Mouse (Mus musculus): Measurements from ENCODE around the gene Mpl. TPM values are rescaled to one million over a fixed set of nuclear protein-coding genes. Genes with fewer than 3 reads are reported as not detected.

Gene Mpl
- polyA plus RNA-seq, 1 experiment from 2014 or later = 0.19 TPM

DNA sequence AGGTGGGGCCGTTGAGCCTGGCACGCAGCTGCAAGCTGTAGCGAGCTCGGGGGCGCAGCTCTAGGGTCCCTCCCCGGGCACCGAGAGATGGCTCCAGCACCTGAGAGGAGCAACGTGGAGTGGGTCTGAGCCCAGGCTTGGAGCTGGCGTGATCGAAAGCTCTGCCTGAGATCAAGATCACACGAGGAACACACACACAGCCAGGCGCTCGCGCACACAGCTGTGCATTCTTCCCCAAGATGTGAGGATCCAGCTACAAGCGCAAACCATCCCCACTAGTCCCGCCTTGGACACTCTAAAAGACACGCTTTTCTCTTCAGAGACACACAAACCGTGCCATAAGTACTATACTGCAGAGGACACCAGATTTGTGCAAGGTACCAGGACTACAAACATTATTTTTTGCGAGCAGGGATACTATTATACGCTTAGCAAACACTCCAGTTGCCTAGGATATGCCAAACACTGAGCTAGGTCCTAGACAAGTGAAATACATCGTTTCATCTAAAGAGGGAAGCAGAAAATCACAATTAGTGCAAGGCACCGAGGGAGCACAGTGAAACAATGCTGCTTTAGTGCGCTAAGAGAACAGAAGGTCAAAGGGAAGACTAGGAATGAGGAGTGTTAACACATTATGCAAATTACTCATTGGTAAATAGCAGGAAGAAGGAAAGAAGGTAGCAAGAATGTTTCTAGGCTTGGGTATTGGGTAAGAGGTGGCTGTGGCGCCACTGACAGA, 10.7 kb downstream of the Mpl start:
- WGBS = 18% methylated on average over 24 of the region's 24 CpGs
- no peaks in the 10 kb centered on the region for H3K36me3 ChIP-seq
- H3K27me3 ChIP-seq = peaks cover 9% of the 10 kb centered on the region
- peak overlapping the region; percentile 72 for H3K4me2 ChIP-seq (replicated peaks)
- peak overlapping the region; percentile 42 for H3K4me3 ChIP-seq (replicated peaks)
- peak overlapping the region; percentile 63 for H3K9ac ChIP-seq (replicated peaks)
- peaks cover 17% of the 10 kb centered on the region for H3K4me1 ChIP-seq (replicated peaks)
- ATAC-seq = peak; percentile 62; the same call in 1 of the 2 replicates
- H3K27ac ChIP-seq = no peak overlapping the region
- no peaks in the 10 kb centered on the region for H3K9me3 ChIP-seq

- H3K36me3 ChIP-seq = no peaks in the 10 kb centered on the region
- H3K4me2 ChIP-seq (replicated peaks) = peak overlapping the region; percentile 72
- H3K4me3 ChIP-seq (replicated peaks) = peak overlapping the region; percentile 42
- peaks cover 8% of the 10 kb centered on the region for H3K27me3 ChIP-seq
- peak overlapping the region; percentile 63 for H3K9ac ChIP-seq (replicated peaks)
- ATAC-seq = peak; percentile 86
- 19% methylated on average over 18 of the region's 18 CpGs for WGBS
- peaks cover 17% of the 10 kb centered on the region for H3K4me1 ChIP-seq (replicated peaks)
- no peak overlapping the region for H3K27ac ChIP-seq
- H3K9me3 ChIP-seq = no peaks in the 10 kb centered on the region
These were observed 11.4 kb downstream of the Mpl start for GRCm38 (mm10) chr4:118445781-118446414.

DNA sequence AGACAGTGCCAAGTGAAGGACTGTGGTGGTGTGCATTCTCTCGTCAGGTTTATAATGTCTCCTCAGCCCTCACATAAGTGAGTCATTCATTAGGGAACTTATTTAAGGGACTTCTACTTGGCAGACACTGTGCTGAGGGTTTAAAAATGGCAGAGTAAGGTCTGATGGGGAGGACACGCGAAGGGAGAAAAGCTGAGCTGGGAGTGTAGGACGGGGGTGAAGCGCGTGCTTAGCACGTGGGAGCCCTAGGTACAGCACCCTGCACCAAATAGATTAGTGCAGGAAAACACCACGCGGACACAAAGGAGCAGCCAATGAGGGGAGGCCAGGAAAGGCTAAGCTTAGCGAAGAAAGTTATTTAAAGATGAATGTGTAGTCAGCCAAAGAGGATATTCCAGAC, 12.2 kb downstream of the Mpl start:
- Histone ChIP-seq H3K36me3 (no peaks in the 10 kb centered on the region), H3K4me1 (replicated peaks) (peaks cover 17% of the 10 kb centered on the region), H3K9me3 (no peaks in the 10 kb centered on the region), H3K27me3 (no peaks in the 10 kb centered on the region; the same call in 1 of the 2 replicates), H3K4me3 (replicated peaks) (no peak overlapping the region), H3K4me2 (replicated peaks) (no peak overlapping the region), H3K27ac (no peak overlapping the region), H3K9ac (replicated peaks) (no peak overlapping the region)
- WGBS = 83% methylated on average over 10 of the region's 10 CpGs
- ATAC-seq = no peak

DNA sequence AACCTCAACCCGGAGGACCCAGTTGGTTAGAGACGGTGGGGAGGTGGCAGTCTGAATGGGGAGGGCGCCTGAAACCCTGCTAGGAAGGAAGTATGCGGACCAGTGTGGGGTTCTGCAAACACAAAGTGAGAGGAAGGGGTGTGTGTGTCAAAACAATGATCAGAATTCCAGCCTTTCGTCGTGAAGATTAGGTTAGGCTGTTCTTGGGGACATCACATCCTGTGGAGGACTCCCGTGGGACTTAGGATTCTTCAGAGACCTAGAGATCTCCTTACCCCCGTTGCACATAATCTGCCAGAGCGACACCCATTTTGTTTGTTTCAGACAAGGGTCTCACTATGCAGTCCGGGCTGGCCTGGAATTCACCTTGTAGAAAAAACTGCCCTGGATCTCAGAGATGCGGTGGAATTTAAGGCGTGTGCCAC, 19.5 kb downstream of the Mpl start:
- Histone ChIP-seq H3K4me3 (replicated peaks) (peak overlapping the region; percentile 59), H3K27ac (peak overlapping the region; percentile 87), H3K9me3 (no peaks in the 10 kb centered on the region), H3K9ac (replicated peaks) (peak overlapping the region; percentile 75), H3K4me2 (replicated peaks) (peak overlapping the region; percentile 95), H3K27me3 (no peaks in the 10 kb centered on the region), H3K36me3 (peaks cover 17% of the 10 kb centered on the region), H3K4me1 (replicated peaks) (peaks cover 36% of the 10 kb centered on the region)
- WGBS = 8% methylated on average over 12 of the region's 12 CpGs
- ATAC-seq = peak; percentile 15; the same call in 1 of the 2 replicates

- peaks cover 36% of the 10 kb centered on the region for H3K4me1 ChIP-seq (replicated peaks)
- H3K27me3 ChIP-seq = no peaks in the 10 kb centered on the region
- peak within 1 kb of the TSS; percentile 95 for H3K4me2 ChIP-seq (replicated peaks)
- peak; percentile 96 for ATAC-seq
- H3K9me3 ChIP-seq = no peaks in the 10 kb centered on the region
- H3K9ac ChIP-seq (replicated peaks) = peak within 1 kb of the TSS; percentile 75
- peak within 1 kb of the TSS; percentile 87 for H3K27ac ChIP-seq
- peak within 1 kb of the TSS; percentile 59 for H3K4me3 ChIP-seq (replicated peaks)
- peaks cover 25% of the 10 kb centered on the region for H3K36me3 ChIP-seq
- WGBS = under 1% methylated on average over 67 of the region's 67 CpGs
These were observed 20.3 kb downstream of the Mpl start, which contains the start of gene Cdc20 for GRCm38 (mm10) chr4:118436820-118437603. TSS of gene Cdc20 (minus strand) at chr4:118437352.

GRCm38 (mm10) chr4:118432332-118432731, 25.0 kb downstream of the Mpl start:
- Histone ChIP-seq H3K4me2 (replicated peaks) (no peak overlapping the region), H3K9me3 (no peaks in the 10 kb centered on the region), H3K27me3 (no peaks in the 10 kb centered on the region), H3K4me1 (replicated peaks) (peaks cover 54% of the 10 kb centered on the region), H3K4me3 (replicated peaks) (no peak overlapping the region), H3K9ac (replicated peaks) (no peak overlapping the region), H3K27ac (no peak overlapping the region), H3K36me3 (peaks cover 43% of the 10 kb centered on the region)
- ATAC-seq = no peak
- 73% methylated on average over 8 of the region's 8 CpGs for WGBS

- peaks cover 39% of the 10 kb centered on the region for H3K36me3 ChIP-seq
- no peaks in the 10 kb centered on the region for H3K9me3 ChIP-seq
- WGBS = 61% methylated on average over 7 of the region's 7 CpGs
- peaks cover 34% of the 10 kb centered on the region for H3K4me1 ChIP-seq (replicated peaks)
- ATAC-seq = no peak
- H3K4me3 ChIP-seq (replicated peaks) = no peak overlapping the region
- no peak overlapping the region for H3K27ac ChIP-seq
- H3K9ac ChIP-seq (replicated peaks) = peak overlapping the region; percentile 78; the same call in 1 of the 2 replicates
- peak overlapping the region; percentile 62; the same call in 1 of the 2 replicates for H3K4me2 ChIP-seq (replicated peaks)
- no peaks in the 10 kb centered on the region for H3K27me3 ChIP-seq
These were observed 28.0 kb downstream of the Mpl start for GRCm38 (mm10) chr4:118429215-118429895.

- no peaks in the 10 kb centered on the region for H3K9me3 ChIP-seq
- peaks cover 37% of the 10 kb centered on the region for H3K36me3 ChIP-seq
- peak; percentile 12 for ATAC-seq
- WGBS = 59% methylated on average over 15 of the region's 15 CpGs
- peak overlapping the region; percentile 57 for H3K4me3 ChIP-seq (replicated peaks)
- H3K27me3 ChIP-seq = no peaks in the 10 kb centered on the region
- peak overlapping the region; percentile 78 for H3K9ac ChIP-seq (replicated peaks)
- peaks cover 30% of the 10 kb centered on the region for H3K4me1 ChIP-seq (replicated peaks)
- H3K27ac ChIP-seq = peak overlapping the region; percentile 70; the same call in 1 of the 2 replicates
- peak overlapping the region; percentile 62 for H3K4me2 ChIP-seq (replicated peaks)
These were observed 28.6 kb downstream of the Mpl start for GRCm38 (mm10) chr4:118428531-118429214.

GRCm38 (mm10) chr4:118427768-118428451, 29.4 kb downstream of the Mpl start, which contains the start of gene Elovl1:
TSS of gene Elovl1 (plus strand) at chr4:118428093.
- peak; percentile 95 for ATAC-seq
- under 1% methylated on average over 22 of the region's 31 CpGs for WGBS
- H3K36me3 ChIP-seq = peaks cover 36% of the 10 kb centered on the region

GRCm38 (mm10) chr4:118427415-118427767, 29.9 kb downstream of the Mpl start:
- peak overlapping the region; percentile 57 for H3K4me3 ChIP-seq (replicated peaks)
- H3K36me3 ChIP-seq = peaks cover 36% of the 10 kb centered on the region
- H3K27me3 ChIP-seq = no peaks in the 10 kb centered on the region
- peaks cover 30% of the 10 kb centered on the region for H3K4me1 ChIP-seq (replicated peaks)
- ATAC-seq = peak; percentile 46
- peak overlapping the region; percentile 70 for H3K27ac ChIP-seq
- peak overlapping the region; percentile 78 for H3K9ac ChIP-seq (replicated peaks)
- H3K9me3 ChIP-seq = no peaks in the 10 kb centered on the region
- 4% methylated on average over 5 of the region's 5 CpGs for WGBS
- H3K4me2 ChIP-seq (replicated peaks) = peak overlapping the region; percentile 62

More at GRCm38 (mm10) chr4:118427768-118428451, 29.4 kb downstream of the Mpl start, which contains the start of gene Elovl1:
- H3K27me3 ChIP-seq = no peaks in the 10 kb centered on the region
- peaks cover 30% of the 10 kb centered on the region for H3K4me1 ChIP-seq (replicated peaks)
- no peaks in the 10 kb centered on the region for H3K9me3 ChIP-seq
- peak within 1 kb of the TSS; percentile 70 for H3K27ac ChIP-seq
- peak within 1 kb of the TSS; percentile 78 for H3K9ac ChIP-seq (replicated peaks)
- peak within 1 kb of the TSS; percentile 62 for H3K4me2 ChIP-seq (replicated peaks)
- peak within 1 kb of the TSS; percentile 57 for H3K4me3 ChIP-seq (replicated peaks)
